ENCODE assay signal across 14 mouse cellular contexts in genomic region chrX:71210467-71210866, GRCm38 (mm10). TPM values are rescaled to one million over a fixed set of nuclear protein-coding genes. Genes with fewer than 3 reads are reported as not detected.
DNase-seq lines count a peak whose midpoint lies in the region; TF ChIP-seq lines count a peak whose summit lies in the region.
"Had no signal": no experiment of that assay in that cellular context is flagged by ENCODE, and none has a peak within 500 bp of the region (broad histone marks: within the 10 kb centered on the region; RNA-seq: fewer than 3 reads in every experiment).

Gene Mtm1, plus strand, starts transcription at chrX:71210767.

- no peak for DNase-seq in cerebellum, adult 2 months
- no peak for DNase-seq in cerebellum, postnatal 10 days
- DNase-seq in testis, postnatal 14 days (ENCODE audit: low spot score) = no peak
- DNase-seq in heart, postnatal 4 days = no peak
- DNase-seq in right cerebral cortex, postnatal 25 days = no peak
- no peak for DNase-seq in spleen, postnatal 10 days (ENCODE audit: low spot score in 2 of 2)
- DNase-seq in left cerebral cortex, adult 2 months (ENCODE audit: extremely low spot score in 1 of 2, low spot score in 2 of 2) = no peak
- DNase-seq: cerebellum, postnatal 25 days; kidney, postnatal 10 days; lung, adult 18-20 months; thymus, adult 2 months had no signal

- WGBS in cerebellum, adult 2 months = 100% methylated on average over 1 of the region's 1 CpGs

- H3K4me1 ChIP-seq in cerebellum, adult 2 months (ENCODE audit: control insufficient read depth, insufficient read depth, low read length) = no peaks in the 10 kb centered on the region
- peaks cover 2% of the 10 kb centered on the region; the same call in 1 of the 2 replicates for H3K4me1 ChIP-seq in testis, adult 2 months (ENCODE audit: control insufficient read depth, insufficient read depth, low read length)
- H3K4me1 ChIP-seq: limb, embryonic 13.5 days; midbrain, embryonic 10.5 days had no signal

- intact Hi-C loops in left cerebral cortex, adult 2 months (cut with DNase I) = loop anchor here (10.0 kb wide), 1 partner anchor 316 kb away; no protein-coding TSS in a partner anchor

- no peaks in the 10 kb centered on the region for H3K36me3 ChIP-seq in testis, adult 2 months (ENCODE audit: control insufficient read depth, insufficient read depth, low read length)
- H3K36me3 ChIP-seq: limb, embryonic 13.5 days; midbrain, embryonic 10.5 days had no signal

- no peak within 1 kb of the TSS for H3K4me3 ChIP-seq in cerebellum, adult 2 months (replicated peaks; ENCODE audit: insufficient read depth, low read depth, low read length)
- no peak within 1 kb of the TSS; the same call in 1 of the 2 replicates for H3K4me3 ChIP-seq in testis, adult 2 months (ENCODE audit: control insufficient read depth, low read depth, low read length)
- no peak within 1 kb of the TSS for H3K4me3 ChIP-seq in left cerebral cortex, adult 2 months
- H3K4me3 ChIP-seq: limb, embryonic 13.5 days; midbrain, embryonic 10.5 days had no signal

- no peak for TF ChIP-seq POLR2A in cerebellum, adult 2 months (IDR thresholded peaks at IDR 0.05; ENCODE audit: borderline replicate concordance, insufficient read depth, low read length)
- TF ChIP-seq POLR2A in testis, adult 2 months (IDR thresholded peaks at IDR 0.05; ENCODE audit: control insufficient read depth, low read depth, low read length) = no peak

- no peak for TF ChIP-seq CTCF in cerebellum, adult 2 months (IDR thresholded peaks at IDR 0.05; ENCODE audit: borderline replicate concordance, insufficient read depth, low read depth, low read length)
- no peak for TF ChIP-seq CTCF in testis, adult 2 months (IDR thresholded peaks at IDR 0.05; ENCODE audit: control insufficient read depth, insufficient read depth, insufficient replicate concordance, low read depth, low read length)
- no peak for TF ChIP-seq CTCF in left cerebral cortex, adult 2 months (IDR thresholded peaks at IDR 0.05)

- H3K27ac ChIP-seq in cerebellum, adult 2 months (ENCODE audit: insufficient read depth, low read length) = no peak within 1 kb of the TSS
- H3K27ac ChIP-seq in testis, adult 2 months (ENCODE audit: control insufficient read depth, insufficient read depth, low read depth, low read length) = peak within 1 kb of the TSS; percentile 77
- no peak within 1 kb of the TSS for H3K27ac ChIP-seq in left cerebral cortex, adult 2 months
- H3K27ac ChIP-seq: limb, embryonic 13.5 days; midbrain, embryonic 10.5 days had no signal

- H3K27me3 ChIP-seq in cerebellum, adult 2 months (ENCODE audit: control insufficient read depth, insufficient read depth, low read length) = no peaks in the 10 kb centered on the region
- H3K27me3 ChIP-seq in testis, adult 2 months (ENCODE audit: control insufficient read depth, insufficient read depth, low read length) = no peaks in the 10 kb centered on the region
- H3K27me3 ChIP-seq: limb, embryonic 13.5 days had no signal

RNA-seq across cellular contexts. Expression of gene Mtm1, which starts in this region (rescaled TPM):
- polyA plus RNA-seq in cerebellum, adult 2 months (2012; rRNA removed) = 10.0 and 10.9 TPM in 2 replicates
- polyA plus RNA-seq in testis, adult 2 months (2012; rRNA removed) = 2.6 and 3.9 TPM in 2 replicates
- 10 to 100 TPM; 11.6 to 12.4 TPM for total RNA-seq in heart, postnatal 4 days (2021)
- total RNA-seq in left cerebral cortex, adult 2 months (2021) = 1 to 10 TPM; 6.0 to 7.8 TPM
